Mouse (Mus musculus) layer of hippocampus, postnatal 36 days (tissue): Measurements from ENCODE around the gene Ndrg3. TPM values are rescaled to one million over a fixed set of nuclear protein-coding genes. Genes with fewer than 3 reads are reported as not detected.
A peak's percentile ranks its signal among the peaks of the same experiment; 100 is the strongest.
"Not testable (repeated sequence)": the region's sequence is repeated elsewhere in the genome, so short reads cannot be mapped to it uniquely, and the experiment has no call there.

Source experiments
- DNase-seq, 2 experiments: peaks; one replicate each; pipeline ENCODE4 v3.0.0; 2022
- total RNA-seq, 2 experiments: library from RNA; stranded (reverse); gene quantifications; 2 replicates each; pipeline ENCODE4 v1.2.3; 2021

The Ndrg3 gene
- total RNA-seq, 2 experiments from 2014 or later = 415 to 419 TPM

GRCm38 (mm10) chr2:156899184-156899583 lies 92.7 kb downstream of the Ndrg3 start:
- no peak for DNase-seq

- no peak for DNase-seq
These were observed 93.5 kb downstream of the Ndrg3 start for GRCm38 (mm10) chr2:156898374-156898773.

- peak in 1 of 2 experiments; percentile 28 for DNase-seq
These were observed 94.8 kb downstream of the Ndrg3 start for GRCm38 (mm10) chr2:156897034-156897433.

GRCm38 (mm10) chr2:156896384-156896914 lies 95.4 kb downstream of the Ndrg3 start:
- DNase-seq = no peak

- no peak for DNase-seq
These were observed 97.2 kb downstream of the Ndrg3 start for GRCm38 (mm10) chr2:156894496-156895265.

- DNase-seq = no peak
These were observed 99.0 kb downstream of the Ndrg3 start for GRCm38 (mm10) chr2:156892821-156893220.

GRCm38 (mm10) chr2:156892240-156892639 lies 99.6 kb downstream of the Ndrg3 start:
- DNase-seq = no peak

- DNase-seq = no peak
These were observed 103.4 kb downstream of the Ndrg3 start for GRCm38 (mm10) chr2:156888490-156888889.

- no peak for DNase-seq
These were observed 104.8 kb downstream of the Ndrg3 start, which contains the start of gene Sla2 for GRCm38 (mm10) chr2:156887017-156887416. Gene Sla2, minus strand, starts transcription at chr2:156887192.

- DNase-seq = no peak
These were observed 105.7 kb downstream of the Ndrg3 start for GRCm38 (mm10) chr2:156886084-156886631.

GRCm38 (mm10) chr2:156885666-156886065 lies 106.2 kb downstream of the Ndrg3 start:
- DNase-seq = not testable (repeated sequence)

GRCm38 (mm10) chr2:156884396-156885211 lies 107.3 kb downstream of the Ndrg3 start:
- no peak for DNase-seq

- DNase-seq = no peak
These were observed 109.3 kb downstream of the Ndrg3 start for GRCm38 (mm10) chr2:156882431-156883001.

GRCm38 (mm10) chr2:156879541-156879940 lies 112.3 kb downstream of the Ndrg3 start:
- DNase-seq = no peak

- DNase-seq = no peak
These were observed 114.1 kb downstream of the Ndrg3 start for GRCm38 (mm10) chr2:156877726-156878125.

Other genes starting within 250 kb of the Ndrg3 start
- 10 to 100 TPM; 16.3 to 17.0 TPM for gene Myl9, start 216.6 kb downstream of the Ndrg3 start, total RNA-seq
- gene Tgif2, start 152.0 kb downstream of the Ndrg3 start, total RNA-seq = 1 to 10 TPM; 1.2 to 1.3 TPM
- 1 to 10 TPM; 3.4 TPM for gene 4930518I15Rik, start 134.1 kb downstream of the Ndrg3 start, total RNA-seq
- 100 to 1,000 TPM; 103 to 108 TPM for gene Rab5if, start 128.9 kb downstream of the Ndrg3 start, total RNA-seq
- under 1 TPM; 0.25 to 0.50 TPM for gene Sla2, start 104.9 kb downstream of the Ndrg3 start, total RNA-seq
- 1 to 10 TPM; 3.3 to 5.5 TPM for gene Dsn1, start 15.1 kb upstream of the Ndrg3 start, total RNA-seq
- 10 to 100 TPM; 37.4 to 37.6 TPM for gene Soga1, start 87.2 kb upstream of the Ndrg3 start, total RNA-seq
- not detected for gene Tldc2, start 95.0 kb upstream of the Ndrg3 start, total RNA-seq
- gene Samhd1, start 143.2 kb upstream of the Ndrg3 start, total RNA-seq = 10 to 100 TPM; 15.8 to 16.0 TPM
- 1 to 10 TPM; 1.7 to 1.8 TPM for gene Rbl1, start 212.5 kb upstream of the Ndrg3 start, total RNA-seq